Mouse (Mus musculus) CH12.LX (cell line): ENCODE measurements at regions not wholly inside any gene's neighbourhood (a gene's known extent, or its start where the extent isn't known, plus 50 kb on each side); places are given as distances from the start of the nearest gene placed in this dataset.

Experiments
- DNase-seq: peaks from one replicate; pipeline ENCODE4 v3.0.0-alpha.2; 2013; ENCODE audit errors: extremely low read depth
- H3K27ac ChIP-seq: 2 replicates; pipeline ENCODE4 v1.5.1; 2012; ENCODE audit warnings: low read depth, mild to moderate bottlenecking, control low read depth, moderate library complexity; ENCODE audit not compliant: insufficient read depth
- H3K27me3 ChIP-seq: replicated peaks from 2 replicates; pipeline ENCODE3; 2012; ENCODE audit warnings: inconsistent platforms
- H3K36me3 ChIP-seq, 2 experiments: replicated peaks in 1 of 2; 2 replicates each; pipeline versions ENCODE3 to v1.6.1; 2012; ENCODE audit warnings: inconsistent platforms in 1 of 2, low read length in 1 of 2, mild to moderate bottlenecking in 1 of 2, mixed read lengths in 1 of 2, moderate library complexity in 1 of 2; ENCODE audit not compliant: control insufficient read depth in 1 of 2, insufficient read depth in 1 of 2
- H3K4me1 ChIP-seq, 2 experiments: 2 replicates each; pipeline ENCODE4 v1.6.1; 2012; ENCODE audit warnings: inconsistent platforms in 1 of 2, moderate library complexity in 1 of 2; ENCODE audit not compliant: insufficient read depth in 2 of 2, control insufficient read depth in 1 of 2
- H3K4me2 ChIP-seq: 2 replicates; pipeline ENCODE4 v1.6.1; 2012; ENCODE audit warnings: low read depth, mild to moderate bottlenecking, control low read depth; ENCODE audit not compliant: poor library complexity, insufficient read depth, severe bottlenecking
- H3K4me3 ChIP-seq, 3 experiments: fragments of 150-350 bp in 1 of 3; sonication (generic) in 1 of 3; replicated peaks in 1 of 3; 2 replicates each; pipeline versions ENCODE3 to v1.5.1; 2011 to 2012; ENCODE audit warnings: low read depth in 2 of 3, low read length in 2 of 3, mild to moderate bottlenecking in 2 of 3, moderate library complexity in 2 of 3, control low read depth in 1 of 3, improper control_type of control experiment in 1 of 3, inconsistent platforms in 1 of 3, mixed read lengths in 1 of 3; ENCODE audit not compliant: poor library complexity in 1 of 3
- H3K79me2 ChIP-seq: replicated peaks from 2 replicates; pipeline ENCODE4 v1.6.1; 2012; ENCODE audit warnings: mild to moderate bottlenecking, moderate library complexity; ENCODE audit not compliant: control insufficient read depth, poor library complexity, insufficient read depth, severe bottlenecking; ENCODE audit errors: extremely low read depth
- H3K9ac ChIP-seq: 2 replicates; pipeline ENCODE4 v1.6.1; 2012; ENCODE audit warnings: low read depth, mild to moderate bottlenecking, control low read depth, moderate library complexity; ENCODE audit not compliant: insufficient read depth
- H3K9me3 ChIP-seq: replicated peaks from 2 replicates; pipeline ENCODE3; 2012; ENCODE audit warnings: low read length, inconsistent platforms, mixed read lengths
- BHLHE40 ChIP-seq: IDR thresholded peaks from 2 replicates; pipeline ENCODE4 v1.6.1; 2011; ENCODE audit warnings: mild to moderate bottlenecking, low read depth, low read length, improper control_type of control experiment
- CTCF ChIP-seq, 2 experiments: IDR thresholded peaks in 1 of 2; conservative IDR thresholded peaks in 1 of 2; 2 replicates each; pipeline ENCODE4 v1.5.1; 2011 to 2012; ENCODE audit warnings: low read depth in 2 of 2, low read length in 2 of 2, improper control_type of control experiment in 1 of 2, inconsistent platforms in 1 of 2, mild to moderate bottlenecking in 1 of 2, moderate library complexity in 1 of 2
- E2F4 ChIP-seq: IDR thresholded peaks from 2 replicates; pipeline ENCODE4 v1.6.1; 2011; ENCODE audit warnings: low read depth, low read length, improper control_type of control experiment; ENCODE audit not compliant: insufficient replicate concordance
- EP300 ChIP-seq: IDR thresholded peaks from 2 replicates; pipeline ENCODE4 v1.6.1; 2011; ENCODE audit warnings: low read length, improper control_type of control experiment
- GABPA ChIP-seq: IDR thresholded peaks from 2 replicates; pipeline ENCODE4 v1.6.1; 2012; ENCODE audit warnings: low read depth, low read length, improper control_type of control experiment, inconsistent platforms; ENCODE audit not compliant: insufficient replicate concordance
- JUN ChIP-seq: IDR thresholded peaks from 2 replicates; pipeline ENCODE4 v1.6.1; 2011; ENCODE audit warnings: low read depth, mild to moderate bottlenecking, low read length, improper control_type of control experiment, moderate library complexity; ENCODE audit not compliant: insufficient read depth
- JUND ChIP-seq: conservative IDR thresholded peaks from 2 replicates; pipeline ENCODE4 v1.6.1; 2011; ENCODE audit warnings: low read depth, low read length, improper control_type of control experiment
- KAT2A ChIP-seq: IDR thresholded peaks from 2 replicates; pipeline ENCODE4 v1.6.1; 2012; ENCODE audit warnings: low read length, improper control_type of control experiment, inconsistent platforms; ENCODE audit not compliant: insufficient replicate concordance
- MAFK ChIP-seq: IDR thresholded peaks from 2 replicates; pipeline ENCODE4 v1.6.1; 2011; ENCODE audit warnings: low read length, improper control_type of control experiment; ENCODE audit not compliant: insufficient replicate concordance
- MAZ ChIP-seq: IDR thresholded peaks from 2 replicates; pipeline ENCODE4 v1.6.1; 2012; ENCODE audit warnings: low read depth, mild to moderate bottlenecking, inconsistent platforms, low read length, improper control_type of control experiment, moderate library complexity
- MXI1 ChIP-seq: IDR thresholded peaks from 2 replicates; pipeline ENCODE4 v1.6.1; 2011; ENCODE audit warnings: mild to moderate bottlenecking, low read depth, low read length, improper control_type of control experiment
- PAX5 ChIP-seq: IDR thresholded peaks from 2 replicates; pipeline ENCODE4 v1.6.1; 2012; ENCODE audit warnings: low read length, inconsistent platforms, mixed read lengths
- SIN3A ChIP-seq: IDR thresholded peaks from 2 replicates; pipeline ENCODE4 v1.6.1; 2012; ENCODE audit warnings: low read length, improper control_type of control experiment, inconsistent platforms
- ZNF384 ChIP-seq: IDR thresholded peaks from 2 replicates; pipeline ENCODE4 v1.6.1; 2012; ENCODE audit warnings: low read depth, low read length, improper control_type of control experiment, inconsistent platforms
- dilution Hi-C: fragments of 300-500 bp; cut with MboI; formaldehyde crosslinking; loops from 2 replicates; pipeline ENCODE4 v1.14.3; 2020; ENCODE audit warnings: low sequenced_read_pairs; ENCODE audit not compliant: extremely low pct_unique_long_range_greater_than_20kb, extremely low pct_ligation_motif_present
- in situ Hi-C: fragments of 300-500 bp; cut with MboI; formaldehyde crosslinking; loops from 3 replicates; pipeline ENCODE4 v1.14.3; 2019; ENCODE audit warnings: low sequenced_read_pairs, low pct_ligation_motif_present, low pct_unique_long_range_greater_than_20kb, mixed read lengths

GRCm38 (mm10) chr5:54358221-54358620 lies 359.9 kb downstream of the Stim2 start:
- no peak for DNase-seq
- Histone ChIP-seq H3K27me3 (no peaks in the 10 kb centered on the region), H3K4me1 (no peaks in the 10 kb centered on the region), H3K36me3 (no peaks in the 10 kb centered on the region), H3K4me2 (no peak overlapping the region; the same call in 1 of the 2 replicates), H3K27ac (no peak overlapping the region), H3K79me2 (no peaks in the 10 kb centered on the region), H3K9me3 (no peaks in the 10 kb centered on the region), H3K4me3 (no peak overlapping the region), H3K9ac (no peak overlapping the region)
- dilution Hi-C loops: no loop called here
- TF ChIP-seq E2F4: no peak
- no peak for TF ChIP-seq MAZ
- TF ChIP-seq SIN3A: no peak
- no peak for TF ChIP-seq MAFK
- no peak for TF ChIP-seq JUN
- TF ChIP-seq CTCF (conservative IDR thresholded peaks at IDR 0.05 in 1 of 2, IDR thresholded peaks at IDR 0.05 in 1 of 2; ENCODE audit: low read depth in 2 of 2, low read length in 2 of 2): no peak
- no peak for TF ChIP-seq PAX5
- no peak for TF ChIP-seq JUND
- TF ChIP-seq KAT2A: no peak
- TF ChIP-seq GABPA: no peak
- no peak for TF ChIP-seq MXI1
- TF ChIP-seq BHLHE40: no peak
- TF ChIP-seq ZNF384: no peak
- no peak for TF ChIP-seq EP300
- in situ Hi-C loops: no loop called here
